Mouse (Mus musculus) neural tube, embryonic 11.5 days (tissue): ENCODE measurements at regions not wholly inside any gene's neighbourhood (a gene's known extent, or its start where the extent isn't known, plus 50 kb on each side); places are given as distances from the start of the nearest gene placed in this dataset.

ENCODE experiments used
- ATAC-seq: fragments of 200-750 bp; cut with Nextera tagmentation; 2 replicates; pipeline ENCODE4 v1.8.0; 2017; ENCODE audit warnings: moderate number of reproducible peaks, mild to moderate bottlenecking, moderate TSS enrichment, moderate library complexity; ENCODE audit not compliant: insufficient read depth, low FRiP score, low TSS enrichment
- DNase-seq: peaks from one replicate; pipeline ENCODE4 v3.0.0-alpha.2; 2015; ENCODE audit warnings: low spot score
- H3K27ac ChIP-seq: fragments of 300-500 bp; sonication (generic); 2 replicates; pipeline ENCODE4 v1.5.1; 2014; ENCODE audit warnings: low read depth, mild to moderate bottlenecking, low read length
- H3K27me3 ChIP-seq: fragments of 300-500 bp; sonication (generic); 2 replicates; pipeline ENCODE4 v1.6.1; 2014; ENCODE audit warnings: mild to moderate bottlenecking, low read length, mixed read lengths; ENCODE audit not compliant: control insufficient read depth, insufficient read depth
- H3K36me3 ChIP-seq: fragments of 300-500 bp; sonication (generic); 2 replicates; pipeline ENCODE4 v1.6.1; 2014; ENCODE audit warnings: mild to moderate bottlenecking, low read length, moderate library complexity, mixed read lengths; ENCODE audit not compliant: control insufficient read depth, insufficient read depth
- H3K4me1 ChIP-seq: fragments of 300-500 bp; sonication (generic); 2 replicates; pipeline ENCODE4 v1.6.1; 2014; ENCODE audit warnings: low read length, mixed read lengths; ENCODE audit not compliant: control insufficient read depth, insufficient read depth
- H3K4me2 ChIP-seq: fragments of 300-500 bp; sonication (generic); 2 replicates; pipeline ENCODE4 v1.6.1; 2014; ENCODE audit warnings: low read depth, mild to moderate bottlenecking, moderate library complexity
- H3K4me3 ChIP-seq: fragments of 300-500 bp; sonication (generic); 2 replicates; pipeline ENCODE4 v1.5.1; 2014; ENCODE audit warnings: low read depth, low read length
- H3K9ac ChIP-seq: fragments of 300-500 bp; sonication (generic); 2 replicates; pipeline ENCODE4 v1.6.1; 2014; ENCODE audit warnings: mild to moderate bottlenecking, low read length
- H3K9me3 ChIP-seq: fragments of 300-500 bp; sonication (generic); 2 replicates; pipeline ENCODE4 v1.6.1; 2016; ENCODE audit warnings: low read length; ENCODE audit not compliant: control insufficient read depth
- WGBS: fragments of 180-500 bp; shearing (Covaris S2); extraction: QIAGEN DNeasy Blood & Tissue Kit; methylation state at CpG from one replicate; pipeline ENCODE4 v1.1.7; 2014; 5-methylcytosine and 5-hydroxymethylcytosine counted together

- no peak overlapping the region for H3K4me2 ChIP-seq
- H3K4me3 ChIP-seq: no peak overlapping the region
- H3K27me3 ChIP-seq: no peaks in the 10 kb centered on the region
- DNase-seq (no peak), ATAC-seq (no peak)
- H3K9ac ChIP-seq: no peak overlapping the region
- 89% methylated on average over 17 of the region's 17 CpGs for WGBS
- H3K9me3 ChIP-seq: no peaks in the 10 kb centered on the region
- no peak overlapping the region for H3K27ac ChIP-seq
- H3K4me1 ChIP-seq: no peaks in the 10 kb centered on the region
- no peaks in the 10 kb centered on the region for H3K36me3 ChIP-seq
Measured at GRCm38 (mm10) chr10:117441979-117442803, 62.4 kb upstream of the Cpsf6 start.

- no peak overlapping the region for H3K4me3 ChIP-seq
- H3K36me3 ChIP-seq: no peaks in the 10 kb centered on the region
- no peak overlapping the region for H3K9ac ChIP-seq
- ATAC-seq: no peak
- no peak for DNase-seq
- WGBS: 29% methylated on average over 24 of the region's 24 CpGs
- no peaks in the 10 kb centered on the region for H3K27me3 ChIP-seq
- no peaks in the 10 kb centered on the region for H3K9me3 ChIP-seq
- H3K27ac ChIP-seq: no peak overlapping the region
- H3K4me1 ChIP-seq: no peaks in the 10 kb centered on the region
- H3K4me2 ChIP-seq: peak overlapping the region; percentile 17; the same call in 1 of the 2 replicates
Measured at GRCm38 (mm10) chr10:117441121-117441978, 61.5 kb upstream of the Cpsf6 start.

GRCm38 (mm10) chr10:117440225-117440976 lies 60.6 kb upstream of the Cpsf6 start:
- no peaks in the 10 kb centered on the region for H3K27me3 ChIP-seq
- H3K9me3 ChIP-seq: no peaks in the 10 kb centered on the region
- H3K27ac ChIP-seq: no peak overlapping the region
- no peak for DNase-seq
- H3K4me1 ChIP-seq: no peaks in the 10 kb centered on the region; the same call in 1 of the 2 replicates
- H3K9ac ChIP-seq: no peak overlapping the region
- WGBS: 91% methylated on average over 9 of the region's 9 CpGs
- ATAC-seq: no peak
- H3K4me2 ChIP-seq: no peak overlapping the region
- no peak overlapping the region for H3K4me3 ChIP-seq
- H3K36me3 ChIP-seq: no peaks in the 10 kb centered on the region

- Histone ChIP-seq H3K9me3 (no peaks in the 10 kb centered on the region), H3K27me3 (no peaks in the 10 kb centered on the region), H3K27ac (no peak overlapping the region), H3K4me1 (no peaks in the 10 kb centered on the region; the same call in 1 of the 2 replicates), H3K9ac (no peak overlapping the region), H3K4me3 (no peak overlapping the region), H3K36me3 (no peaks in the 10 kb centered on the region), H3K4me2 (no peak overlapping the region)
- no peak for DNase-seq
- no peak for ATAC-seq
- WGBS: 100% methylated on average over 3 of the region's 3 CpGs
Measured at GRCm38 (mm10) chr10:117439206-117440110, 59.6 kb upstream of the Cpsf6 start.

GRCm38 (mm10) chr10:117438614-117439193 lies 58.9 kb upstream of the Cpsf6 start:
- no peaks in the 10 kb centered on the region; the same call in 1 of the 2 replicates for H3K4me1 ChIP-seq
- ATAC-seq (no peak), DNase-seq (no peak)
- H3K4me2 ChIP-seq: no peak overlapping the region
- no peak overlapping the region for H3K9ac ChIP-seq
- no peak overlapping the region for H3K27ac ChIP-seq
- no peaks in the 10 kb centered on the region for H3K36me3 ChIP-seq
- no peak overlapping the region for H3K4me3 ChIP-seq
- WGBS: 95% methylated on average over 3 of the region's 3 CpGs
- H3K27me3 ChIP-seq: no peaks in the 10 kb centered on the region
- no peaks in the 10 kb centered on the region for H3K9me3 ChIP-seq

- H3K27ac ChIP-seq: no peak overlapping the region
- H3K9ac ChIP-seq: no peak overlapping the region
- no peaks in the 10 kb centered on the region for H3K36me3 ChIP-seq
- H3K4me1 ChIP-seq: no peaks in the 10 kb centered on the region; the same call in 1 of the 2 replicates
- DNase-seq (no peak), ATAC-seq (no peak)
- H3K27me3 ChIP-seq: no peaks in the 10 kb centered on the region
- H3K4me2 ChIP-seq: no peak overlapping the region
- no peak overlapping the region for H3K4me3 ChIP-seq
- no peaks in the 10 kb centered on the region for H3K9me3 ChIP-seq
- WGBS: 97% methylated on average over 2 of the region's 2 CpGs
Measured at GRCm38 (mm10) chr10:117437970-117438369, 58.2 kb upstream of the Cpsf6 start.

- ATAC-seq (no peak), DNase-seq (peak; percentile 64)
- no peak overlapping the region for H3K4me3 ChIP-seq
- no peaks in the 10 kb centered on the region for H3K36me3 ChIP-seq
- H3K27me3 ChIP-seq: no peaks in the 10 kb centered on the region
- H3K4me2 ChIP-seq: no peak overlapping the region
- no peak overlapping the region for H3K9ac ChIP-seq
- no peaks in the 10 kb centered on the region; the same call in 1 of the 2 replicates for H3K4me1 ChIP-seq
- WGBS: 45% methylated on average over 27 of the region's 27 CpGs
- no peaks in the 10 kb centered on the region for H3K9me3 ChIP-seq
- no peak overlapping the region for H3K27ac ChIP-seq
Measured at GRCm38 (mm10) chr10:117436875-117437715, 57.3 kb upstream of the Cpsf6 start.
